Mouse (Mus musculus): ENCODE measurements at regions not wholly inside any gene's neighbourhood (a gene's known extent, or its start where the extent isn't known, plus 50 kb on each side); places are given as distances from the start of the nearest gene placed in this dataset.

- H3K27me3 ChIP-seq (ENCODE audit: control insufficient read depth, insufficient read depth, low read length), result no peaks in the 10 kb centered on the region
- no peak overlapping the region for H3K4me2 ChIP-seq (ENCODE audit: low read depth)
- no peaks in the 10 kb centered on the region for H3K4me1 ChIP-seq (replicated peaks; ENCODE audit: control insufficient read depth in 2 of 2, insufficient read depth in 2 of 2, low read length in 1 of 2)
- no peak for TF ChIP-seq CTCF (IDR thresholded peaks at IDR 0.05; ENCODE audit: low read depth)
- no peak for TF ChIP-seq EP300 (IDR thresholded peaks at IDR 0.05; ENCODE audit: low read depth)
- H3K36me3 ChIP-seq (replicated peaks; ENCODE audit: control insufficient read depth, insufficient read depth, low read depth), result no peaks in the 10 kb centered on the region
- WGBS (ENCODE audit: insufficient replicate concordance), result 63% methylated on average over 7 of the region's 7 CpGs
- H3K27ac ChIP-seq, result no peak overlapping the region
- no peak for ATAC-seq (ENCODE audit: insufficient read depth)
- no peaks in the 10 kb centered on the region for H3K9me3 ChIP-seq (ENCODE audit: control insufficient read depth, low read length)
- no peak overlapping the region for H3K9ac ChIP-seq (replicated peaks)
- no peak overlapping the region for H3K4me3 ChIP-seq (ENCODE audit: insufficient read depth in 1 of 2, low read depth in 2 of 2, low read length in 2 of 2)
- no peak for DNase-seq (ENCODE audit: low read depth in 3 of 3, low spot score in 3 of 3)
Observed at GRCm38 (mm10) chr8:10831864-10832263, 176.4 kb downstream of the Irs2 start.

- no peaks in the 10 kb centered on the region for H3K4me1 ChIP-seq (replicated peaks; ENCODE audit: control insufficient read depth in 2 of 2, insufficient read depth in 2 of 2, low read length in 1 of 2)
- H3K4me3 ChIP-seq (ENCODE audit: insufficient read depth in 1 of 2, low read depth in 2 of 2, low read length in 2 of 2), result no peak overlapping the region
- ATAC-seq (ENCODE audit: insufficient read depth) (no peak), DNase-seq (ENCODE audit: low read depth in 3 of 3, low spot score in 3 of 3) (no peak)
- no peak overlapping the region for H3K27ac ChIP-seq
- H3K9ac ChIP-seq (replicated peaks), result no peak overlapping the region
- no peaks in the 10 kb centered on the region for H3K9me3 ChIP-seq (ENCODE audit: control insufficient read depth, low read length)
- H3K27me3 ChIP-seq (ENCODE audit: control insufficient read depth, insufficient read depth, low read length), result no peaks in the 10 kb centered on the region
- no peaks in the 10 kb centered on the region for H3K36me3 ChIP-seq (replicated peaks; ENCODE audit: control insufficient read depth, insufficient read depth, low read depth)
- TF ChIP-seq CTCF (IDR thresholded peaks at IDR 0.05; ENCODE audit: low read depth) (no peak), EP300 (IDR thresholded peaks at IDR 0.05; ENCODE audit: low read depth) (no peak)
- WGBS (ENCODE audit: insufficient replicate concordance), result 61% methylated on average over 6 of the region's 6 CpGs
- H3K4me2 ChIP-seq (ENCODE audit: low read depth), result no peak overlapping the region
Observed at GRCm38 (mm10) chr8:10831277-10831676, 177.0 kb downstream of the Irs2 start.

GRCm38 (mm10) chr8:10830835-10831234 lies 177.4 kb downstream of the Irs2 start:
- H3K9ac ChIP-seq (replicated peaks), result no peak overlapping the region
- H3K27ac ChIP-seq, result no peak overlapping the region
- DNase-seq (ENCODE audit: low read depth in 3 of 3, low spot score in 3 of 3), result no peak
- TF ChIP-seq CTCF (IDR thresholded peaks at IDR 0.05; ENCODE audit: low read depth) (no peak), EP300 (IDR thresholded peaks at IDR 0.05; ENCODE audit: low read depth) (no peak)
- 77% methylated on average over 10 of the region's 10 CpGs for WGBS (ENCODE audit: insufficient replicate concordance)
- H3K36me3 ChIP-seq (replicated peaks; ENCODE audit: control insufficient read depth, insufficient read depth, low read depth), result no peaks in the 10 kb centered on the region
- no peaks in the 10 kb centered on the region for H3K27me3 ChIP-seq (ENCODE audit: control insufficient read depth, insufficient read depth, low read length)
- H3K4me1 ChIP-seq (replicated peaks; ENCODE audit: control insufficient read depth in 2 of 2, insufficient read depth in 2 of 2, low read length in 1 of 2), result no peaks in the 10 kb centered on the region
- no peak overlapping the region for H3K4me2 ChIP-seq (ENCODE audit: low read depth)
- no peaks in the 10 kb centered on the region for H3K9me3 ChIP-seq (ENCODE audit: control insufficient read depth, low read length)
- H3K4me3 ChIP-seq (ENCODE audit: insufficient read depth in 1 of 2, low read depth in 2 of 2, low read length in 2 of 2), result no peak overlapping the region
- ATAC-seq (ENCODE audit: insufficient read depth), result no peak

GRCm38 (mm10) chr8:10828580-10828979 lies 179.7 kb downstream of the Irs2 start:
- Histone ChIP-seq H3K9me3 (ENCODE audit: control insufficient read depth, low read length) (no peaks in the 10 kb centered on the region), H3K4me3 (ENCODE audit: insufficient read depth in 1 of 2, low read depth in 2 of 2, low read length in 2 of 2) (no peak overlapping the region), H3K9ac (replicated peaks) (no peak overlapping the region), H3K36me3 (replicated peaks; ENCODE audit: control insufficient read depth, insufficient read depth, low read depth) (no peaks in the 10 kb centered on the region), H3K27me3 (ENCODE audit: control insufficient read depth, insufficient read depth, low read length) (no peaks in the 10 kb centered on the region), H3K4me2 (ENCODE audit: low read depth) (no peak overlapping the region), H3K27ac (no peak overlapping the region), H3K4me1 (replicated peaks; ENCODE audit: control insufficient read depth in 2 of 2, insufficient read depth in 2 of 2, low read length in 1 of 2) (no peaks in the 10 kb centered on the region)
- DNase-seq (ENCODE audit: low read depth in 3 of 3, low spot score in 3 of 3) (no peak), ATAC-seq (ENCODE audit: insufficient read depth) (no peak)
- TF ChIP-seq CTCF (IDR thresholded peaks at IDR 0.05; ENCODE audit: low read depth) (no peak), EP300 (IDR thresholded peaks at IDR 0.05; ENCODE audit: low read depth) (no peak)
- 24% methylated on average over 9 of the region's 9 CpGs for WGBS (ENCODE audit: insufficient replicate concordance)

GRCm38 (mm10) chr8:10827560-10827959 lies 180.7 kb downstream of the Irs2 start:
- no peaks in the 10 kb centered on the region for H3K27me3 ChIP-seq (ENCODE audit: control insufficient read depth, insufficient read depth, low read length)
- no peaks in the 10 kb centered on the region for H3K36me3 ChIP-seq (replicated peaks; ENCODE audit: control insufficient read depth, insufficient read depth, low read depth)
- H3K4me3 ChIP-seq (ENCODE audit: insufficient read depth in 1 of 2, low read depth in 2 of 2, low read length in 2 of 2), result no peak overlapping the region
- ATAC-seq (ENCODE audit: insufficient read depth) (no peak), DNase-seq (ENCODE audit: low read depth in 3 of 3, low spot score in 3 of 3) (no peak)
- no peaks in the 10 kb centered on the region for H3K9me3 ChIP-seq (ENCODE audit: control insufficient read depth, low read length)
- H3K9ac ChIP-seq (replicated peaks), result no peak overlapping the region
- 52% methylated on average over 6 of the region's 6 CpGs for WGBS (ENCODE audit: insufficient replicate concordance)
- H3K27ac ChIP-seq, result no peak overlapping the region
- TF ChIP-seq EP300 (IDR thresholded peaks at IDR 0.05; ENCODE audit: low read depth) (no peak), CTCF (IDR thresholded peaks at IDR 0.05; ENCODE audit: low read depth) (peak; percentile 24; the same call in 1 of the 2 replicates)
- H3K4me2 ChIP-seq (ENCODE audit: low read depth), result no peak overlapping the region
- no peaks in the 10 kb centered on the region for H3K4me1 ChIP-seq (replicated peaks; ENCODE audit: control insufficient read depth in 2 of 2, insufficient read depth in 2 of 2, low read length in 1 of 2)
